13 mouse cellular contexts compared by ENCODE assay signal in the genomic region with DNA sequence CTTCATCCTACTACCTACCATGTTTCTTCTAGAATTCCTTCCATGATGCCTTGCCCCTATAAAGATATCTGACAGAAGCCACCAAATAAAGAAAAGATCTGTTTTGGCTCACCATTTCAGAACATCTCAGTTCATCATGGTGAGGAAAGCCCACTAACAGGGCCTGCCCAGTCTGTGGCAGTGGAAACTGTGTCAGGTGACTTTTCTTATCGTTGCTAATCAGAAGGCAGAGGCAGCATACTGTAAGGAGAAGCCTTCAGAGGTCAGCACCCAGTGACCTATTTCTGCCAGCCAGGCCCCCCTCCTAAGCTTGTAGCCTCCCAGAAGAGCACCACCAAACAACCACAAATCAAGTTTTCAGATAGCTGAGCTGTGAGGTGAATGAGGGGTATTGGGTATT.
DNase-seq lines count a peak whose midpoint lies in the region; ATAC-seq and TF ChIP-seq lines count a peak whose summit lies in the region.
"Had no signal": no experiment of that assay in that cellular context is flagged by ENCODE, and none has a peak within 500 bp of the region (broad histone marks: within the 10 kb centered on the region; RNA-seq: fewer than 3 reads in every experiment).

No protein-coding gene starts in this region.

- H3K9ac ChIP-seq in hindbrain, embryonic 11.5 days (ENCODE audit: low read depth, low read length), result no peak overlapping the region
- H3K9ac ChIP-seq in hindbrain, embryonic 14.5 days, result no peak overlapping the region
- H3K9ac ChIP-seq in liver, embryonic 15.5 days, result no peak overlapping the region
- no peak overlapping the region for H3K9ac ChIP-seq in kidney, embryonic 14.5 days (ENCODE audit: low read depth, low read length)
- H3K9ac ChIP-seq: forebrain, postnatal 0 days; lung, embryonic 15.5 days had no signal

- WGBS in hindbrain, embryonic 11.5 days, result 74% methylated on average over 1 of the region's 1 CpGs
- 70% methylated on average over 1 of the region's 1 CpGs for WGBS in hindbrain, embryonic 14.5 days
- 5% methylated on average over 1 of the region's 1 CpGs for WGBS in bone marrow, adult 2 months
- 13% methylated on average over 1 of the region's 1 CpGs for WGBS in liver, embryonic 15.5 days (ENCODE audit: insufficient replicate concordance)
- 37% methylated on average over 1 of the region's 1 CpGs for WGBS in kidney, embryonic 14.5 days

- H3K27ac ChIP-seq in hindbrain, embryonic 11.5 days (ENCODE audit: low read depth, low read length), result no peak overlapping the region
- H3K27ac ChIP-seq in hindbrain, embryonic 14.5 days, result no peak overlapping the region
- peak overlapping the region; percentile 47 for H3K27ac ChIP-seq in bone marrow, adult 2 months (ENCODE audit: control insufficient read depth, insufficient read depth, low read depth, low read length, poor library complexity)
- H3K27ac ChIP-seq in liver, embryonic 15.5 days (replicated peaks), result peak overlapping the region; percentile 42
- H3K27ac ChIP-seq in kidney, embryonic 14.5 days (ENCODE audit: low read depth, low read length), result no peak overlapping the region
- H3K27ac ChIP-seq: lung, embryonic 15.5 days; midbrain, embryonic 10.5 days had no signal

- no peaks in the 10 kb centered on the region for H3K9me3 ChIP-seq in hindbrain, embryonic 11.5 days (ENCODE audit: control insufficient read depth, low read length)
- no peaks in the 10 kb centered on the region for H3K9me3 ChIP-seq in hindbrain, embryonic 14.5 days (ENCODE audit: control insufficient read depth, low read length)
- H3K9me3 ChIP-seq in G1E (replicated peaks), result no peaks in the 10 kb centered on the region
- no peaks in the 10 kb centered on the region for H3K9me3 ChIP-seq in liver, embryonic 15.5 days (replicated peaks)
- H3K9me3 ChIP-seq in kidney, embryonic 14.5 days (ENCODE audit: control insufficient read depth, low read length), result no peaks in the 10 kb centered on the region
- H3K9me3 ChIP-seq: lung, embryonic 15.5 days; midbrain, embryonic 10.5 days had no signal

- H3K36me3 ChIP-seq in hindbrain, embryonic 11.5 days (ENCODE audit: control insufficient read depth, insufficient read depth, low read length), result no peaks in the 10 kb centered on the region
- H3K36me3 ChIP-seq in hindbrain, embryonic 14.5 days (replicated peaks; ENCODE audit: control insufficient read depth, insufficient read depth), result no peaks in the 10 kb centered on the region
- H3K36me3 ChIP-seq in G1E (replicated peaks), result peaks cover 42% of the 10 kb centered on the region
- no peaks in the 10 kb centered on the region for H3K36me3 ChIP-seq in liver, embryonic 15.5 days (replicated peaks)
- no peaks in the 10 kb centered on the region for H3K36me3 ChIP-seq in kidney, embryonic 14.5 days (ENCODE audit: control insufficient read depth, insufficient read depth, low read length)
- H3K36me3 ChIP-seq: lung, embryonic 15.5 days had no signal

- H3K4me3 ChIP-seq in hindbrain, embryonic 11.5 days (ENCODE audit: low read depth, low read length), result no peak overlapping the region
- H3K4me3 ChIP-seq in hindbrain, embryonic 14.5 days (replicated peaks; ENCODE audit: low read length), result no peak overlapping the region
- H3K4me3 ChIP-seq in G1E (ENCODE audit: low read depth, low read length), result no peak overlapping the region
- H3K4me3 ChIP-seq in bone marrow, adult 2 months (replicated peaks; ENCODE audit: control insufficient read depth, low read depth, low read length), result no peak overlapping the region
- H3K4me3 ChIP-seq in liver, embryonic 15.5 days (replicated peaks), result no peak overlapping the region
- H3K4me3 ChIP-seq in kidney, embryonic 14.5 days (ENCODE audit: low read length), result no peak overlapping the region
- H3K4me3 ChIP-seq: lung, embryonic 15.5 days; midbrain, embryonic 10.5 days; myocyte had no signal

- DNase-seq in hindbrain, embryonic 11.5 days (ENCODE audit: low spot score), result no peak
- no peak for DNase-seq in hindbrain, embryonic 14.5 days (ENCODE audit: low spot score)
- DNase-seq in G1E (ENCODE audit: low spot score), result no peak
- DNase-seq in urinary bladder, adult 18-20 months (ENCODE audit: low spot score in 2 of 2), result no peak
- DNase-seq: adrenal gland, adult 2 months; thymus, postnatal 36 days had no signal

- ATAC-seq in hindbrain, embryonic 11.5 days (ENCODE audit: low FRiP score), result 0 out of 2 replicates have a peak, but pooled peaks have one; percentile 40
- ATAC-seq in hindbrain, embryonic 14.5 days (ENCODE audit: low FRiP score), result no peak
- ATAC-seq in G1E (ENCODE audit: extremely low read depth, insufficient number of reproducible peaks, low FRiP score, poor library complexity, severe bottlenecking), result peak; percentile 82
- ATAC-seq in liver, embryonic 15.5 days (ENCODE audit: insufficient read depth), result peak; percentile 47
- no peak for ATAC-seq in kidney, embryonic 14.5 days (ENCODE audit: low FRiP score, low TSS enrichment)

- TF ChIP-seq CTCF in G1E (IDR thresholded peaks at IDR 0.05; ENCODE audit: low read depth, low read length), result no peak
- TF ChIP-seq CTCF in bone marrow, adult 2 months (IDR thresholded peaks at IDR 0.05; ENCODE audit: control insufficient read depth, insufficient read depth, low read length), result no peak

- no peak overlapping the region for H3K4me2 ChIP-seq in hindbrain, embryonic 11.5 days (replicated peaks; ENCODE audit: low read depth, low read length)
- H3K4me2 ChIP-seq in hindbrain, embryonic 14.5 days (replicated peaks), result no peak overlapping the region
- no peak overlapping the region for H3K4me2 ChIP-seq in liver, embryonic 15.5 days
- no peak overlapping the region for H3K4me2 ChIP-seq in kidney, embryonic 14.5 days (replicated peaks; ENCODE audit: low read depth, low read length)
- H3K4me2 ChIP-seq: lung, embryonic 15.5 days had no signal

- TF ChIP-seq POLR2A in bone marrow, adult 2 months (IDR thresholded peaks at IDR 0.05; ENCODE audit: borderline replicate concordance, control insufficient read depth, low read depth, low read length), result no peak

- H3K27me3 ChIP-seq in hindbrain, embryonic 11.5 days (ENCODE audit: control insufficient read depth, insufficient read depth, low read length), result no peaks in the 10 kb centered on the region
- H3K27me3 ChIP-seq in hindbrain, embryonic 14.5 days (ENCODE audit: control insufficient read depth, insufficient read depth, low read length), result no peaks in the 10 kb centered on the region
- H3K27me3 ChIP-seq in G1E (ENCODE audit: insufficient read depth, low read length), result no peaks in the 10 kb centered on the region
- H3K27me3 ChIP-seq in liver, embryonic 15.5 days, result no peaks in the 10 kb centered on the region
- H3K27me3 ChIP-seq in kidney, embryonic 14.5 days (ENCODE audit: control insufficient read depth, insufficient read depth, low read length), result no peaks in the 10 kb centered on the region
- H3K27me3 ChIP-seq: lung, embryonic 15.5 days had no signal

- H3K4me1 ChIP-seq in hindbrain, embryonic 11.5 days (replicated peaks; ENCODE audit: control insufficient read depth, insufficient read depth, low read length), result no peaks in the 10 kb centered on the region
- peaks cover 11% of the 10 kb centered on the region; the same call in 1 of the 2 replicates for H3K4me1 ChIP-seq in hindbrain, embryonic 14.5 days (replicated peaks; ENCODE audit: control insufficient read depth, insufficient read depth, low read length)
- peaks cover 52% of the 10 kb centered on the region for H3K4me1 ChIP-seq in G1E (ENCODE audit: insufficient read depth, low read depth, low read length)
- H3K4me1 ChIP-seq in bone marrow, adult 2 months (ENCODE audit: control insufficient read depth, insufficient read depth, low read length), result peaks cover 5% of the 10 kb centered on the region
- H3K4me1 ChIP-seq in liver, embryonic 15.5 days (replicated peaks), result peaks cover 39% of the 10 kb centered on the region
- 0 out of 2 replicates have a peak, but pooled peaks cover 8% of the 10 kb centered on the region for H3K4me1 ChIP-seq in kidney, embryonic 14.5 days (ENCODE audit: control insufficient read depth, insufficient read depth, low read length)

Comparison
In these comparisons a context has a peak if more than half of its experiments do, and no peak if none do; other contexts are left out.
1. ATAC-seq: peak in hindbrain, embryonic 11.5 days (single experiment), G1E (single experiment) and liver, embryonic 15.5 days (single experiment); none in hindbrain, embryonic 14.5 days (single experiment) and kidney, embryonic 14.5 days (single experiment).
2. H3K27ac ChIP-seq: peak in bone marrow, adult 2 months (single experiment) and liver, embryonic 15.5 days (single experiment); none in hindbrain, embryonic 11.5 days (single experiment), hindbrain, embryonic 14.5 days (single experiment) and kidney, embryonic 14.5 days (single experiment).